Mouse (Mus musculus) large intestine, adult 2 months (tissue): ENCODE results near the gene Rit1. TPM values are rescaled to one million over a fixed set of nuclear protein-coding genes. Genes with fewer than 3 reads are reported as not detected.
"Not testable (repeated sequence)": the region's sequence is repeated elsewhere in the genome, so short reads cannot be mapped to it uniquely, and the experiment has no call there.

Experiments
- DNase-seq: peaks from one replicate; pipeline ENCODE4 v3.0.0-alpha.2; 2012; ENCODE audit warnings: low read depth, low spot score
- WGBS: fragments of 180-500 bp; shearing (Covaris S2); methylation state at CpG from one replicate; pipeline ENCODE4 v1.1.7; 2018; 5-methylcytosine and 5-hydroxymethylcytosine counted together
- polyA plus RNA-seq: library from polyadenylated mRNA; depleted of rRNA; stranded (reverse); fragments of >200 nt; gene quantifications from 2 replicates; pipeline ENCODE4 v1.2.3, GENCODE M21; 2012; rRNA removed

Gene Rit1
- 30.6 and 38.7 TPM in 2 replicates for polyA plus RNA-seq

- WGBS: under 1% methylated on average over 27 of the region's 27 CpGs
- DNase-seq: peak; percentile 65
Observed at GRCm38 (mm10) chr3:88716399-88717197, at the start of gene Rit1. Gene Rit1 (plus strand): TSS chr3:88716838.

- 7% methylated on average over 11 of the region's 11 CpGs for WGBS
- peak; percentile 90 for DNase-seq
Observed at GRCm38 (mm10) chr3:88677399-88677798, 39.2 kb upstream of the Rit1 start.

GRCm38 (mm10) chr3:88683814-88684213 lies 32.8 kb upstream of the Rit1 start:
- WGBS: 29% methylated on average over 2 of the region's 2 CpGs
- DNase-seq: no peak

GRCm38 (mm10) chr3:88684236-88684979 lies 32.2 kb upstream of the Rit1 start:
- DNase-seq: peak; percentile 78
- 14% methylated on average over 8 of the region's 8 CpGs for WGBS

- WGBS: under 1% methylated on average over 47 of the region's 47 CpGs
Observed at GRCm38 (mm10) chr3:88684980-88685941, 31.4 kb upstream of the Rit1 start, which contains the start of gene Khdc4. Gene Khdc4 (plus strand): TSS chr3:88685803.

GRCm38 (mm10) chr3:88685958-88686451 lies 30.6 kb upstream of the Rit1 start:
- no peak for DNase-seq
- WGBS: under 1% methylated on average over 45 of the region's 45 CpGs

More at GRCm38 (mm10) chr3:88684980-88685941, 31.4 kb upstream of the Rit1 start, which contains the start of gene Khdc4:
- DNase-seq: peak; percentile 97

- no peak for DNase-seq
- 8% methylated on average over 13 of the region's 13 CpGs for WGBS
Observed at GRCm38 (mm10) chr3:88686734-88687611, 29.7 kb upstream of the Rit1 start.

GRCm38 (mm10) chr3:88689079-88689478 lies 27.6 kb upstream of the Rit1 start:
- 79% methylated on average over 5 of the region's 5 CpGs for WGBS
- DNase-seq: no peak

- DNase-seq: no peak
Observed at GRCm38 (mm10) chr3:88695545-88695944, 21.1 kb upstream of the Rit1 start.

GRCm38 (mm10) chr3:88698051-88698450 lies 18.6 kb upstream of the Rit1 start:
- WGBS: 87% methylated on average over 1 of the region's 1 CpGs
- DNase-seq: no peak

- WGBS: 59% methylated on average over 6 of the region's 6 CpGs
- no peak for DNase-seq
Observed at GRCm38 (mm10) chr3:88698834-88699233, 17.8 kb upstream of the Rit1 start.

- no peak for DNase-seq
- 77% methylated on average over 3 of the region's 3 CpGs for WGBS
Observed at GRCm38 (mm10) chr3:88700247-88700646, 16.4 kb upstream of the Rit1 start.

- no peak for DNase-seq
- 58% methylated on average over 3 of the region's 3 CpGs for WGBS
Observed at GRCm38 (mm10) chr3:88701222-88701621, 15.4 kb upstream of the Rit1 start.

- no peak for DNase-seq
- 87% methylated on average over 4 of the region's 4 CpGs for WGBS
Observed at GRCm38 (mm10) chr3:88713709-88714108, 2.9 kb upstream of the Rit1 start.

- DNase-seq: no peak
- 49% methylated on average over 2 of the region's 2 CpGs for WGBS
Observed at GRCm38 (mm10) chr3:88714725-88715124, 1.9 kb upstream of the Rit1 start.

GRCm38 (mm10) chr3:88715716-88716115 lies 922 bp upstream of the Rit1 start:
- not testable (repeated sequence) for DNase-seq
- 94% methylated on average over 5 of the region's 5 CpGs for WGBS

GRCm38 (mm10) chr3:88717198-88717798 lies 660 bp downstream of the Rit1 start:
- 2% methylated on average over 9 of the region's 9 CpGs for WGBS
- no peak for DNase-seq

- no peak for DNase-seq
- 0% methylated on average over 1 of the region's 1 CpGs for WGBS
Observed at GRCm38 (mm10) chr3:88717831-88718230, 1.2 kb downstream of the Rit1 start.
